Mouse (Mus musculus) adrenal gland, adult 2 months (tissue): ENCODE measurements around the gene Clec4n. TPM values are rescaled to one million over a fixed set of nuclear protein-coding genes. Genes with fewer than 3 reads are reported as not detected.
"Not testable (repeated sequence)": the region's sequence is repeated elsewhere in the genome, so short reads cannot be mapped to it uniquely, and the experiment has no call there.

ENCODE experiments used
- DNase-seq: peaks from one replicate; pipeline ENCODE4 v3.0.0; 2021
- polyA plus RNA-seq: library from polyadenylated mRNA; depleted of rRNA; stranded (reverse); fragments of >200 nt; gene quantifications from 2 replicates; pipeline ENCODE4 v1.2.3, GENCODE M21; 2012; rRNA removed
- total RNA-seq, 2 experiments: library from RNA; stranded (reverse); gene quantifications; 2 replicates each; pipeline ENCODE4 v1.2.3; 2021

The Clec4n gene
- total and polyA plus RNA-seq, 3 experiments, result 0.13 to 2.4 (median 0.52) TPM

DNA sequence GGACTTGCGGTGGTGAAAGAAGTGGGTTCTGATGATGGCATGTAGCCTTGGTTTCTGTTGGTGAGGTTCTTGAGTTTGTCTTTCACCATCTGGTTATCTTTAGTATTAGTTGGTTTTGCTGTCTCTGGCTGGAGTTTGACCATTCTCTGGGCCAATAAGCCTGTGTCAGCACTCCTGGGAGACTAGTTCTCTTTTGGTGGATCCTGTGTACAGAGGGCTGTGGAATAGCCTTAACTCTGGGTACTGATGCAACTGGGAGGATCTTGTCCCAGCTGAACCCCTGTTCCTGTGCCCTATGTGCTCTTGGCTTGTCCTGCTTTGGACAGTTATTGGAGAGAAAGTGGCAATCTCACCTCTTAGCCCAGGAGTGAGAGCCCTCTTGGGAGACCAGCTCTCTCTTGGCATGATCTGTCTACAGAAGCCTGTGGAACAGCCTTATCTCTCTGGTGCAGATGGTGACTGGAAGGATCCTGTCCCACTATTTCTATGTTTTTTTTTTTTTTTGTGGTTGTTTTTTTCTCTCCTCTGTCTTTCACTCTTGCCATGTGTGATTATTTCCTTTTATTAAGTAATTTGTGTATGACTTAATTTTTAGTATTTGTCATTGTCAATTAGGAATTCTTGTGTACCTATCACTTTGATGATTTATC lies 63.2 kb downstream of the Clec4n start:
- DNase-seq, result no peak

DNA sequence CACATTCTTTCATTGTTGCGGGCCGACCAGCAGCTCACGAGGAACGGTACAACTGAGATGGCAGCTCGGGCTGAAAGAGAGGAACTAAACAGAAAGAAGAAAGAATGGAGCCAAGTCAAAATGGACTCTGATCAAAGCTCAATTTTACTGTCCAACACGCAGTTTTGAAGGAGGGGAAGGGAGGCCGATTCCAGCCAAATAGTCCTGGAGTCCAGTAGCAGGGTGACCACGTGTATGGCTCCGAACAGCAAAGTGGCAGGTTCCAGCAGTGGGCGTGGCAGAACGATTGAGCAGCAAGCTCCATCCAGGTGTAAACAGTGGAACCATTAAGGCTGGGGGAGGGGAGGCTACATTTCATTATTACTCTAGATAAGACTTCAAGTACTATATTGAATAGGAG lies 63.9 kb downstream of the Clec4n start:
- DNase-seq, result not testable (repeated sequence)

Other genes with a start within 250 kb of the Clec4n start
- gene Clec4a4, start 239.5 kb upstream of the Clec4n start, total RNA-seq, result not detected
- gene Clec4a4, start 239.5 kb upstream of the Clec4n start, polyA plus RNA-seq, result not detected in 2 replicates
- gene Clec4b1, start 179.9 kb upstream of the Clec4n start, total RNA-seq, result 1 to 10 TPM in 1 of 2 experiments, under 1 TPM in 1; 0.40 to 1.2 TPM
- 0.25 and 0.32 TPM in 2 replicates for gene Clec4b1, start 179.9 kb upstream of the Clec4n start, polyA plus RNA-seq
- gene Clec4a2, start 123.4 kb upstream of the Clec4n start, total RNA-seq, result 1 to 10 TPM; 1.9 to 4.9 TPM
- 0.48 and 0.51 TPM in 2 replicates for gene Clec4a2, start 123.4 kb upstream of the Clec4n start, polyA plus RNA-seq
- under 1 TPM in 1 of 2 experiments, not detected in 1; 0.35 TPM for gene Clec4b2, start 57.0 kb upstream of the Clec4n start, total RNA-seq
- not detected in 2 replicates for gene Clec4b2, start 57.0 kb upstream of the Clec4n start, polyA plus RNA-seq
- gene Clec4d, start 32.3 kb downstream of the Clec4n start, total RNA-seq, result under 1 TPM; 0.35 to 0.55 TPM
- 0.17 TPM in 1 of 2 replicates, not detected in the other for gene Clec4d, start 32.3 kb downstream of the Clec4n start, polyA plus RNA-seq
- gene Clec4e, start 60.0 kb downstream of the Clec4n start, total RNA-seq, result not detected
- gene Clec4e, start 60.0 kb downstream of the Clec4n start, polyA plus RNA-seq, result 0.02 TPM in 1 of 2 replicates, not detected in the other
- not detected for gene Vmn2r19, start 78.5 kb downstream of the Clec4n start, total RNA-seq
- not detected in 2 replicates for gene Vmn2r19, start 78.5 kb downstream of the Clec4n start, polyA plus RNA-seq
- gene Vmn2r20, start 188.3 kb downstream of the Clec4n start, total RNA-seq, result not detected
- not detected in 2 replicates for gene Vmn2r20, start 188.3 kb downstream of the Clec4n start, polyA plus RNA-seq